Mouse (Mus musculus) limb, embryonic 12.5 days (tissue): ENCODE measurements at regions not wholly inside any gene's neighbourhood (a gene's known extent, or its start where the extent isn't known, plus 50 kb on each side); places are given as distances from the start of the nearest gene placed in this dataset.

Source experiments
- ATAC-seq: fragments of 200-750 bp; cut with Nextera tagmentation; 2 replicates; pipeline ENCODE4 v1.8.0; 2017; ENCODE audit warnings: low read depth, moderate TSS enrichment; ENCODE audit not compliant: insufficient number of reproducible peaks, insufficient read depth, low FRiP score, low TSS enrichment
- H3K27ac ChIP-seq: fragments of 300-500 bp; sonication (generic); 2 replicates; pipeline ENCODE4 v1.5.1; 2016; ENCODE audit warnings: mild to moderate bottlenecking, moderate library complexity
- H3K27me3 ChIP-seq: fragments of 300-500 bp; sonication (generic); 2 replicates; pipeline ENCODE4 v1.6.1; 2016; ENCODE audit warnings: mild to moderate bottlenecking, moderate library complexity
- H3K36me3 ChIP-seq: fragments of 300-500 bp; sonication (generic); 2 replicates; pipeline ENCODE4 v1.6.1; 2016; ENCODE audit warnings: mild to moderate bottlenecking, moderate library complexity
- H3K4me1 ChIP-seq: fragments of 300-500 bp; sonication (generic); replicated peaks from 2 replicates; pipeline ENCODE4 v1.6.1; 2016
- H3K4me2 ChIP-seq: fragments of 300-500 bp; sonication (generic); 2 replicates; pipeline ENCODE4 v1.6.1; 2016; ENCODE audit warnings: mild to moderate bottlenecking, moderate library complexity
- H3K4me3 ChIP-seq: fragments of 300-500 bp; sonication (generic); replicated peaks from 2 replicates; pipeline ENCODE4 v1.5.1; 2016; ENCODE audit warnings: mild to moderate bottlenecking
- H3K9ac ChIP-seq: fragments of 300-500 bp; sonication (generic); replicated peaks from 2 replicates; pipeline ENCODE4 v1.6.1; 2016; ENCODE audit warnings: mild to moderate bottlenecking, moderate library complexity
- H3K9me3 ChIP-seq: fragments of 300-500 bp; sonication (generic); 2 replicates; pipeline ENCODE4 v1.6.1; 2016; ENCODE audit warnings: mild to moderate bottlenecking, moderate library complexity
- WGBS: fragments of 180-500 bp; shearing (Covaris S2); methylation state at CpG from one replicate; pipeline ENCODE4 v1.1.7; 2016; 5-methylcytosine and 5-hydroxymethylcytosine counted together

DNA sequence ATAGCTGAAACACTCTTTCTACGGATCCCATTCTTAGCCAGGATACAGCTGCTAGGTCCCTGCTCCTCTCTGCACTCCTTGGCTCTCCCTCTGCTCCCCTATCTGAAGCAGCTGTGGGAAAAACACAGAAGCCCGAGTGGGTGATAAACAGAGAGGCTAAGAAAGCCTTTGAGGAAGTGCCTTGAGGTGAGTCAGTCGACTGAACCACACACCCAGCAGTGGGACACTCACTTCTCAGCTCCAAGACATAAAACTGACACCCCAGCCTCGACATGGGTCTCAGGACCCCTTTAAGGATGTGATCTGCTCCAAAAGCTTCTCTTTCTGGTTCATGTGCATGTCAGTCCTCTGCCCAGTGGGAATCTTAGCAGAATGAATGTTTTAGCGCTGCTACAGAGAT lies 204.8 kb upstream of the Gm15217 start:
- WGBS: 54% methylated on average over 5 of the region's 5 CpGs
- Histone ChIP-seq H3K4me3 (no peak overlapping the region), H3K4me2 (no peak overlapping the region), H3K9me3 (no peaks in the 10 kb centered on the region), H3K4me1 (peaks cover 6% of the 10 kb centered on the region; the same call in 1 of the 2 replicates), H3K36me3 (no peaks in the 10 kb centered on the region), H3K27me3 (no peaks in the 10 kb centered on the region), H3K9ac (no peak overlapping the region), H3K27ac (no peak overlapping the region)
- no peak for ATAC-seq

DNA sequence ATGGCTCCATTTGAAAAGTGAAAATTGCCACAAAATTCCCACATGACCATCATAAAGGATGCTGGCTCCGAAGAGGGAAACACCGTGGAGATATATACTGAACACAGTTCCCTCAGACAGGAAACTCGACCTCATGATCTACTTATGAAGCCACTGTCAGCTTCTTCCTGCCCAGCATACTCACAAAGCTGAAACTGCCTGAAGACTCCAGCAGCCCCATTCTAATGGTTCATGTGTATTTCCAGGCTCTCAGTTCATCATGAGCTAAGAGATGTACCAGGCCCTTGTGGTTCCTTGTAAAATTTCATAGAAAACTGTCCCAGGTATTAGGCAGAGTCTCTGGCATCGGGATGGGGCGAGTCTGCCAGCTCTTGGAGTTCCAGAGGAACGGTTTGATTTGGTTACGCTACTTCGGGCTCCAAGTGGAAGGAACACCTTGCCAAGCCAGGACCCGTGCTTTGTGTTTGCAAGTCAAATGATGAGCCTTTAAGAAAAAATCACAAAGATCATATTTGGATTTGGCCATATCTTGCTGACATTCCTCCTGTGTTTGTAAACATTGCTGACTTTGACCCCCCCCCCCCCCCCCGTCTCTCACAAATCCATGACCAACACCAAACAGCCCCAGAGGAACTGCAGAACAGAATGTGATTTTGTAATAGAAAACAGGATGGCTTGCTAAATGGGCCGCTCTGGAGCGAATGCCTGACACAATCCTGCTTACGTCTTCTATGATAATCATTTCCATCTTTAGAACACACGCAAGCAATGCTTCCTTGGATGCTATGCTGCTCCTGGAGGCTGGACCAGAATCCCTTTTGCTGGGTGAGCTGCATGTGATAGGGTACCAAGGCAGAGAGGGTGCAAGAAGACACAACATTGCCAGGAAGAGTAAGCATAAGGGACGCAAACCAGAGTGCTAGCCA lies 203.7 kb upstream of the Gm15217 start:
- no peaks in the 10 kb centered on the region for H3K27me3 ChIP-seq
- H3K27ac ChIP-seq: no peak overlapping the region
- H3K9ac ChIP-seq: no peak overlapping the region
- H3K4me3 ChIP-seq: no peak overlapping the region
- ATAC-seq: no peak
- no peaks in the 10 kb centered on the region for H3K36me3 ChIP-seq
- H3K9me3 ChIP-seq: no peaks in the 10 kb centered on the region
- WGBS: 73% methylated on average over 15 of the region's 15 CpGs
- no peak overlapping the region for H3K4me2 ChIP-seq
- peaks cover 6% of the 10 kb centered on the region; the same call in 1 of the 2 replicates for H3K4me1 ChIP-seq

DNA sequence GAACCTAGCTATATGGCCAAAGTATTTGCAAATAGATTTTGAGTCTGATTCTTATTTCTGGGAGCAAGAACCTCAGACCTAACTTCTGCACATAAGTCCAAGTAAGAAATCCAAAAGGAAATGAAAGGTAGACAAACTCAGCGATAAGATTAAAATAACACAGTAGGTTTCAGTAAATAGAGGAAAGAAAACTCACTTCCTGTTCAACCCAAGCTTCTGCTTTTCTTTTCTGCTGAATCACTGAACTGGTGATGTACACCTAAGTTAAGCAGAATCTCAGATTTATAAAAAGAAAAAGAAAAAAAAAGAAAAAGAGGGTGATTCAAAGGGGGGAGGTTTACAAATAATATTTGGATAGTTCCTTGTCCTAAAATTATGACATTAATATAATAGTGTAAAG lies 200.2 kb upstream of the Gm15217 start:
- 91% methylated on average over 1 of the region's 1 CpGs for WGBS
- Histone ChIP-seq H3K4me3 (no peak overlapping the region), H3K27ac (no peak overlapping the region), H3K4me1 (peaks cover 6% of the 10 kb centered on the region; the same call in 1 of the 2 replicates), H3K9ac (no peak overlapping the region), H3K4me2 (no peak overlapping the region), H3K36me3 (no peaks in the 10 kb centered on the region), H3K27me3 (no peaks in the 10 kb centered on the region), H3K9me3 (no peaks in the 10 kb centered on the region)
- ATAC-seq: no peak

DNA sequence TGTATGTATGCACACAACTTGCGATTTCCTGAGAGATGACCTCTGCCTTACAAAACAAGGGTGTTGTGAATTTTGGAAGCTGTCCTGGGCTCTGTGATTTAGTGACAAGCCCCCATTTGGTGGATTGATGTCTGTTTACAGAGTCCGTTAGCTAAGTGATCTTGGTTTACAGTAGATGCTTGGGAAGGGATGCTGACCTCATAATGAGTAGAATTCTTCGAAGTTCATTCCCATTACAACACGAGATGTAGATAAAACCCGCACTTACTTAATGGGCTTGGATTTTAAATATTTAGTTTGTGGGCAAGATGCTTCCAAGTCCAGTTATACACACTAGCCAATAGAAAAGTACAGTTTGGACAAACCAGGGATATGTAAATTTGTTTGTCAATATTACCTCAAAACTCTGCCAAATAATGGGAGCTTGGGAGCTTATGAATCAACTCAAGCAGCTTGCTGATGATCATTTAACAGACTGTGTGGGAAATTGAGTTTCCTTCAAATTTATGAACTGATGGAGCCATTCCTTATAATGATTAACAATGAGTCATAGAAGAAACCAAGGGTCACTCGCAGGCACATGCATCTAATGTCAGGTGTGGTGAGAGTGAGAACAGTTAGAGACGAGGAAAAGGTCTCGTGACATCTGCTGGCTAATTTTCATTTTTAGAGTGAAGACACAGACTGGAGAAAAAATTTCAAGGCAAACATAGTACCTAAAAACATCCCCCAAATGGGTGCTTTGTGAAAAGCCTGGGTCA lies 187.4 kb upstream of the Gm15217 start:
- ATAC-seq: no peak
- Histone ChIP-seq H3K4me3 (no peak overlapping the region), H3K27ac (no peak overlapping the region), H3K4me1 (no peaks in the 10 kb centered on the region), H3K9ac (no peak overlapping the region), H3K27me3 (no peaks in the 10 kb centered on the region), H3K4me2 (no peak overlapping the region), H3K36me3 (no peaks in the 10 kb centered on the region), H3K9me3 (no peaks in the 10 kb centered on the region)
- WGBS: 70% methylated on average over 8 of the region's 8 CpGs

DNA sequence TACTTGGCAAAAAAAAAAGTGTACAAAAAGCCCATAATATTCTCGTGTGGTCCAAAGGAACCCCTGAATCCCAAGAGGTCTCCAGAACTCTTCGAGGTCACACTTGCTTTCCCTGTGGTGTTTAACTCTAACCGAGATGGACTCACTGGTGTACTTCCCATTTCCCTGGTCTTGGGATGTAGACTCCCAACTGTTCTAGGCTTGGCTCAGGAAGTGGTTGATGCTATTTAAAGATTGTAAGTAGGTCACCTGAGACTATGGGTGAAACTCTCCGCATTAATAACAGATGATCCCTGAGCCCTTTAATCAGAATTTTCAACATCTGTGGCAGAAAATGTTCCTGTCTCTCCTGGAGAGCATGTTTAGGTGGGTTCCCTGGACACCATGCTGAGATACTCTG lies 185.6 kb upstream of the Gm15217 start:
- no peaks in the 10 kb centered on the region for H3K36me3 ChIP-seq
- H3K4me2 ChIP-seq: no peak overlapping the region
- no peak overlapping the region for H3K27ac ChIP-seq
- ATAC-seq: no peak
- no peaks in the 10 kb centered on the region for H3K27me3 ChIP-seq
- H3K9ac ChIP-seq: no peak overlapping the region
- 0 out of 2 replicates have a peak, but pooled peaks cover 3% of the 10 kb centered on the region for H3K4me1 ChIP-seq
- no peak overlapping the region for H3K4me3 ChIP-seq
- H3K9me3 ChIP-seq: no peaks in the 10 kb centered on the region
- WGBS: 88% methylated on average over 4 of the region's 4 CpGs

DNA sequence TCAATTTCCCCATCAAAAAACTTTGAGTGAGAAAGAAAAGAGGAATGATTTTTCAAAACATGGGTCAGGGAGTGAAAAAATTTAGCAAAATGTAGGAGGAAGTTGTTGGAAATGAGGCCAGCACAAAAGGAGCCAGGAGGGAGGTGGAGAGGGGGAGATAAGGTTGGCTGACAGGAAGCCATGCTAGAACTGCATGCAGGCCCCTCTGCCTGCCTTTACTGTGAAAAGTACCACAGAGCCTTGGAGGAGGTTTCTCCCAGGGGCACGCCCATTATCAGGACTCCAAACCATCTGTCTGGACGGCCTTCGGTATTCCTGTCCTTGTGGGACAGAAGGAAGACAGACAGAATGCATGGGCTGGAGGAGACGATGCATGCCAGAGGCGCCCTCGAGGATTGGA lies 183.3 kb upstream of the Gm15217 start:
- H3K36me3 ChIP-seq: no peaks in the 10 kb centered on the region
- 0 out of 2 replicates have a peak, but pooled peaks cover 3% of the 10 kb centered on the region for H3K4me1 ChIP-seq
- no peak overlapping the region for H3K9ac ChIP-seq
- H3K4me2 ChIP-seq: no peak overlapping the region
- no peak overlapping the region for H3K27ac ChIP-seq
- no peak for ATAC-seq
- H3K27me3 ChIP-seq: no peaks in the 10 kb centered on the region
- WGBS: 83% methylated on average over 6 of the region's 6 CpGs
- no peaks in the 10 kb centered on the region for H3K9me3 ChIP-seq
- no peak overlapping the region for H3K4me3 ChIP-seq

DNA sequence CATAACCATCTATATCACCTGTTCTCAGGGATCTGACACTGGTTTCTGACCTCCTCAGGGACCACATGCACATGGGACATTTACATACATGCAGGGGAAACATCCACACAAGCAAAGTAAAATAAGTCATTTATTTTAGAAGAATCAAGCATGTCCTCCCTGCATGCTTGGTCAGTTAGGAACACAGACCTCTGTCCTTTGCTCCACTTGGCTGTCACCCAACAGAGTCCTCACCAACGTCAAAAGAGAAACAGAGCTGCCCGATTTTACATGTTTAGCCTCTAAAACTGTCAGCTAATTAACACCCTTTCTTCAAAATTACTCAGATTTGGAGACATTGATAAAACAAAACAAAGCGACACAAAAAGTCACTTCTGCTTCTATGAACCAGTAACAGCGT lies 176.4 kb upstream of the Gm15217 start:
- Histone ChIP-seq H3K4me2 (no peak overlapping the region), H3K9me3 (no peaks in the 10 kb centered on the region; the same call in 1 of the 2 replicates), H3K27me3 (no peaks in the 10 kb centered on the region), H3K36me3 (no peaks in the 10 kb centered on the region), H3K4me1 (0 out of 2 replicates have a peak, but pooled peaks cover 3% of the 10 kb centered on the region), H3K9ac (no peak overlapping the region), H3K27ac (no peak overlapping the region), H3K4me3 (no peak overlapping the region)
- WGBS: 70% methylated on average over 4 of the region's 4 CpGs
- ATAC-seq: no peak

DNA sequence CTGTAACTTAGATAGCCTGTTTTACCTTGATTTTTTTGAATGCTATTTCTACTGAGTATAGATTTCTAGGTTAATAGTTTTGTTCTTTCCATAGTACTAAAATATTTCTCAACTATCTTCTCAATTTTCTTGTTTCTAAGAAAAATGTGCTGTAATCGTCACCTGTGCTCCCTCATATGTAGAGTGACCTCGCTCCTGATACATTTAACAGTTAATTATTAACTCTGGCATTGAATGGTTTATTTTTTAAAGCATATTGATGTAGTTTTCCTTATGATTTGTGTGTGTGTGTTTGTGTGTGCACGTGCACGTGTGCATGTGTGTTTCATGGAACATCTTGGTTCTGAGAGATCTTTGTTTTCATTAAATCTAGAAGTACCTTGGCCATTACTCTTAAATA lies 158.7 kb upstream of the Gm15217 start:
- Histone ChIP-seq H3K9me3 (no peaks in the 10 kb centered on the region), H3K9ac (no peak overlapping the region), H3K4me2 (no peak overlapping the region), H3K4me3 (no peak overlapping the region), H3K27ac (no peak overlapping the region), H3K27me3 (no peaks in the 10 kb centered on the region), H3K36me3 (no peaks in the 10 kb centered on the region), H3K4me1 (peaks cover 6% of the 10 kb centered on the region; the same call in 1 of the 2 replicates)
- ATAC-seq: no peak
- 91% methylated on average over 4 of the region's 4 CpGs for WGBS

DNA sequence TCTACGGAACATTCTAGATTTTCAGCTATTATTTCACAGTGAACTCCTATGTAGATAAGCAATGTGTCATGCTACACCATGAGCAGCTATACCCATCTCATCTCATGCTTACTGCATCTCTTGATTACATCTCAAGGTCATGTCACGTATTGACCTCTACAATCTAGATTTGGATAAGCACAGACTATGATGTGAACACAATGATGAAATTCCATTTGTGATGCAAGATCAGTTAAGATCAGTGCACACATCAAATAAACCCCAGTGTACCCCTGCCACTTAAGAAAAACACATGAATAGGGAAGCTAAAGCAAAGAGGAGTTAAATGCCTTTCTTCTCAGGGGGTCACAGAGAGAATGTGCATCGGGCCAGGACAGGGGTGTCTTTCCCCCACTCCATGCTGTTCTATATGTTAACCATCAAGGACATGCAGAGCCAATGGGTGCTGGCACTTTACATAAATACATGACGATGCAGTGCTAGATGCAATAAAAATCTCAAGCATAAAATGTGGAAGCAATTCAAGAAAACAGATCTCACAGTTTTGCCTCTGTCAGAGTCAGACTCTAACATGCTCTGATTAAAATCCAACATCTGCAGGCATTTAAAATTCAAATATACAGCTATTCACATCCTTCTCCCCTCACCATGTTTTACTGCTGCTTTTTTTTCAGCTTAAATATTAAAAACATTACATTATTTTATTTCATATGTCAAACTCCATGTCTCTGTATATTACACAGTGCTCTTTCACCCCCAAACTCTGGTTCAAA lies 157.1 kb upstream of the Gm15217 start:
- H3K9ac ChIP-seq: no peak overlapping the region
- H3K4me3 ChIP-seq: no peak overlapping the region
- peaks cover 6% of the 10 kb centered on the region; the same call in 1 of the 2 replicates for H3K4me1 ChIP-seq
- H3K4me2 ChIP-seq: no peak overlapping the region
- no peaks in the 10 kb centered on the region for H3K9me3 ChIP-seq
- 71% methylated on average over 4 of the region's 4 CpGs for WGBS
- ATAC-seq: no peak
- no peak overlapping the region for H3K27ac ChIP-seq
- H3K36me3 ChIP-seq: no peaks in the 10 kb centered on the region
- H3K27me3 ChIP-seq: no peaks in the 10 kb centered on the region

DNA sequence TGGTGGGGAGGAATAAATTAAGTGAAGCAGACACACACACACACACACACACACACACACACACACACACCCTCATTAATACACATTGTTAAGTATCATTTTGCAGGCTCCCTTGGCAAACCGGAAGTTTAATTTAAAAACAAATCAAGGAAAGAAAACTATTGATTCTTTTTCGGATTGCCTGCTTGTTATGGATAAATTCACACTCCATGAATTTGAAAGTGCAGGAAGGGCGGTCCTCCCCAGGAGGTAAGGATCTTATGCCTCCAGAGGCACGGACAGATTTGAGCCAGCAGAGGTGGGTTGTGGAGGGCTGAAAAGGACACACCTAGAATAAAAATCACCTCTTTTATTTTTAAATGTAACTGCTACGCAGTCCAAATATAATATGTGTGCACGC lies 156.2 kb upstream of the Gm15217 start:
- Histone ChIP-seq H3K4me3 (no peak overlapping the region), H3K4me1 (peaks cover 6% of the 10 kb centered on the region; the same call in 1 of the 2 replicates), H3K27me3 (no peaks in the 10 kb centered on the region), H3K4me2 (no peak overlapping the region), H3K9me3 (no peaks in the 10 kb centered on the region), H3K36me3 (no peaks in the 10 kb centered on the region), H3K27ac (no peak overlapping the region), H3K9ac (no peak overlapping the region)
- WGBS: 60% methylated on average over 6 of the region's 6 CpGs
- no peak for ATAC-seq
